Mouse (Mus musculus) MN1 (cell line): ENCODE measurements around the gene Apc2.
"Not testable (repeated sequence)": the region's sequence is repeated elsewhere in the genome, so short reads cannot be mapped to it uniquely, and the experiment has no call there.

Experiments used
- DNase-seq: peaks from one replicate; pipeline ENCODE4 v3.0.0-alpha.2; 2016; ENCODE audit warnings: low spot score

Gene Apc2

GRCm38 (mm10) chr10:80295618-80296425, at the start of gene Apc2:
Apc2 (plus strand) TSS chr10:80295977.
- peak; percentile 74 for DNase-seq

- peak; percentile 76 for DNase-seq
Observed at GRCm38 (mm10) chr10:80247849-80248248, 47.9 kb upstream of the Apc2 start.

- not testable (repeated sequence) for DNase-seq
Observed at GRCm38 (mm10) chr10:80248437-80248836, 47.3 kb upstream of the Apc2 start.

- peak; percentile 93 for DNase-seq
Observed at GRCm38 (mm10) chr10:80248971-80249640, 46.7 kb upstream of the Apc2 start, which contains the start of gene Ndufs7. Ndufs7 (plus strand) TSS chr10:80249121.

GRCm38 (mm10) chr10:80250059-80250458, 45.7 kb upstream of the Apc2 start:
- no peak for DNase-seq

GRCm38 (mm10) chr10:80250573-80250972, 45.2 kb upstream of the Apc2 start:
- no peak for DNase-seq

- no peak for DNase-seq
Observed at GRCm38 (mm10) chr10:80252011-80252410, 43.8 kb upstream of the Apc2 start.

GRCm38 (mm10) chr10:80252493-80253274, 43.1 kb upstream of the Apc2 start:
- DNase-seq = no peak

GRCm38 (mm10) chr10:80253551-80253950, 42.2 kb upstream of the Apc2 start:
- no peak for DNase-seq

- DNase-seq = no peak
Observed at GRCm38 (mm10) chr10:80254331-80255297, 41.2 kb upstream of the Apc2 start.

GRCm38 (mm10) chr10:80255881-80256535, 39.8 kb upstream of the Apc2 start:
- DNase-seq = peak; percentile 83

GRCm38 (mm10) chr10:80257936-80258335, 37.8 kb upstream of the Apc2 start:
- DNase-seq = no peak

GRCm38 (mm10) chr10:80258752-80259462, 36.9 kb upstream of the Apc2 start:
- no peak for DNase-seq

GRCm38 (mm10) chr10:80259463-80259805, 36.3 kb upstream of the Apc2 start:
- DNase-seq = no peak

GRCm38 (mm10) chr10:80259861-80260641, 35.7 kb upstream of the Apc2 start:
- DNase-seq = peak; percentile 79

GRCm38 (mm10) chr10:80260642-80261584, 34.9 kb upstream of the Apc2 start, which contains the start of the genes Gamt and Dazap1:
Gamt (minus strand) TSS chr10:80261012.
Dazap1 (plus strand) TSS chr10:80261486.
- DNase-seq = peak; percentile 92

- peak; percentile 95 for DNase-seq
Observed at GRCm38 (mm10) chr10:80261585-80261968, 34.2 kb upstream of the Apc2 start.

GRCm38 (mm10) chr10:80262169-80262568, 33.6 kb upstream of the Apc2 start:
- DNase-seq = no peak
